Mouse (Mus musculus): ENCODE data around the gene Atg16l2. TPM values are rescaled to one million over a fixed set of nuclear protein-coding genes. Genes with fewer than 3 reads are reported as not detected.

Gene Atg16l2
- polyA plus RNA-seq, 1 experiment: 60.5 TPM

DNA sequence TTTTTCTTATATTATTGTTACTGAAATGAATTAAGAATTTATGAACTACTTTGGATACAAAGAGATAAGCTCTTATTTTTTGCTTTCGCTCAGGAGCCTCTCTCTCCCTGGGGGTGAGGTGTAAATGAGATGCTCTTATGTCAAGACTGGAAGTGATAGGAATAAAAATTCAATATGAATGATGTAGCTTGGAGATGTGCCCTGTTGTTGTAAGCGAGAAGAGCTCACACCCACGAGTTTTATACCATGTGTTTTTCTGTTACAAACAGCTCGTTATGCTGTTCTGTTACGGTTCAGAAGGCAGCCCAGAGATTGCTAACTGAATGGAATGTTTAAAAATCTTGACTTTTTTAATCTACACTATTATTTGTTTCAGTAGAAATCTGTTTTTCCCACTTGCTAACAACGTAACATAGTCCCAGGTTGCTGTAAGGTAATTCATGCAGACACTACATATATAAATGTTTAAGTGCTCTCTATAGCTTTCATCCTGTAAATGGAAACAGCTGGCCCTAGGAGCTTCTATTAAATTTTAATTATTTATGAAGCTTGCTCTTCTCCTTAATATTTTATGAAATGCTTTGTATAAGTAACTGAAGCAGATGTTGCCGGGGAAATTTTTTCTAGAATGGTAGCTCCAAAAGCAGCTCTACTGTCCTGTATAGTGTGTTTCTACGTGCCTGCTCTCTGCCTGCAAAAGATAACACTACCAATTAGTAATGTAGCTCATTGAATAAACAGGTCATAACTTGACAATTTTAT is 65.2 kb downstream of the Atg16l2 start:
- WGBS: 80% methylated on average over 8 of the region's 8 CpGs
- no peak for DNase-seq
- Histone ChIP-seq H3K27ac (ENCODE audit: insufficient read depth, low read length) (no peak overlapping the region), H3K4me3 (replicated peaks; ENCODE audit: insufficient read depth, low read depth, low read length) (no peak overlapping the region), H3K27me3 (ENCODE audit: control insufficient read depth, insufficient read depth, low read length) (no peaks in the 10 kb centered on the region), H3K4me1 (ENCODE audit: control insufficient read depth, insufficient read depth, low read length) (peaks cover 3% of the 10 kb centered on the region; the same call in 1 of the 2 replicates)
- TF ChIP-seq CTCF (IDR thresholded peaks at IDR 0.05; ENCODE audit: borderline replicate concordance, insufficient read depth, low read depth, low read length): no peak
- no peak for TF ChIP-seq POLR2A (IDR thresholded peaks at IDR 0.05; ENCODE audit: borderline replicate concordance, insufficient read depth, low read length)

GRCm38 (mm10) chr7:101232716-101233115 is 69.3 kb downstream of the Atg16l2 start:
- TF ChIP-seq CTCF (IDR thresholded peaks at IDR 0.05; ENCODE audit: borderline replicate concordance, insufficient read depth, low read depth, low read length) (no peak), POLR2A (IDR thresholded peaks at IDR 0.05; ENCODE audit: borderline replicate concordance, insufficient read depth, low read length) (no peak)
- H3K27ac ChIP-seq (ENCODE audit: insufficient read depth, low read length): no peak overlapping the region
- H3K4me1 ChIP-seq (ENCODE audit: control insufficient read depth, insufficient read depth, low read length): peaks cover 3% of the 10 kb centered on the region; the same call in 1 of the 2 replicates
- no peak overlapping the region for H3K4me3 ChIP-seq (replicated peaks; ENCODE audit: insufficient read depth, low read depth, low read length)
- H3K27me3 ChIP-seq (ENCODE audit: control insufficient read depth, insufficient read depth, low read length): no peaks in the 10 kb centered on the region
- DNase-seq: no peak
- 30% methylated on average over 3 of the region's 3 CpGs for WGBS

DNA sequence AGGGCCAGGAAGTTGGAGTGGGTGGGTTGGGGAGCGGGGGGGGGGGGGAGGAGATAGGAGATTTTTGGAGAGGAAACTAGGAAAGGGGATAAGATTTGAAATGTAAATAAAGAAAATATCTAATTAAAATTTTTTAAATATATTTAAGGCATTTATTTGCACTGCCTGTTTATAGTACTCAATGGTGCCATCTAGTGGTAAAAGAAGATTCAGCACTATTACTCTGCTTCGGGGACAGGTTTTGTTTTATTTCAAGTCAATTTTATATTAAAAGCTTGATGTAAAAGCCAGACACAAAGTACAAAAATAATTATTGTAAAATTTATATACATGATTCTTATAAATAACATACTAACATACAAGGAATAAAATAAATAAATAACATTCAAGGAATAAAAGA is 70.6 kb downstream of the Atg16l2 start:
- TF ChIP-seq CTCF (IDR thresholded peaks at IDR 0.05; ENCODE audit: borderline replicate concordance, insufficient read depth, low read depth, low read length): no peak
- Histone ChIP-seq H3K4me3 (replicated peaks; ENCODE audit: insufficient read depth, low read depth, low read length) (no peak overlapping the region), H3K27me3 (ENCODE audit: control insufficient read depth, insufficient read depth, low read length) (no peaks in the 10 kb centered on the region), H3K27ac (ENCODE audit: insufficient read depth, low read length) (no peak overlapping the region), H3K4me1 (ENCODE audit: control insufficient read depth, insufficient read depth, low read length) (peaks cover 3% of the 10 kb centered on the region; the same call in 1 of the 2 replicates)
- 26% methylated on average over 2 of the region's 2 CpGs for WGBS
- peak in 1 of 2 experiments; percentile 35 for DNase-seq

GRCm38 (mm10) chr7:101229336-101229735 is 72.7 kb downstream of the Atg16l2 start:
- 83% methylated on average over 1 of the region's 1 CpGs for WGBS
- H3K4me3 ChIP-seq (replicated peaks; ENCODE audit: insufficient read depth, low read depth, low read length): no peak overlapping the region
- no peak for DNase-seq
- no peak for TF ChIP-seq POLR2A (IDR thresholded peaks at IDR 0.05; ENCODE audit: borderline replicate concordance, insufficient read depth, low read length)
- no peak for TF ChIP-seq CTCF (IDR thresholded peaks at IDR 0.05; ENCODE audit: borderline replicate concordance, insufficient read depth, low read depth, low read length)
- H3K27ac ChIP-seq (ENCODE audit: insufficient read depth, low read length): no peak overlapping the region
- H3K4me1 ChIP-seq (ENCODE audit: control insufficient read depth, insufficient read depth, low read length): peaks cover 3% of the 10 kb centered on the region; the same call in 1 of the 2 replicates
- no peaks in the 10 kb centered on the region for H3K27me3 ChIP-seq (ENCODE audit: control insufficient read depth, insufficient read depth, low read length)

DNA sequence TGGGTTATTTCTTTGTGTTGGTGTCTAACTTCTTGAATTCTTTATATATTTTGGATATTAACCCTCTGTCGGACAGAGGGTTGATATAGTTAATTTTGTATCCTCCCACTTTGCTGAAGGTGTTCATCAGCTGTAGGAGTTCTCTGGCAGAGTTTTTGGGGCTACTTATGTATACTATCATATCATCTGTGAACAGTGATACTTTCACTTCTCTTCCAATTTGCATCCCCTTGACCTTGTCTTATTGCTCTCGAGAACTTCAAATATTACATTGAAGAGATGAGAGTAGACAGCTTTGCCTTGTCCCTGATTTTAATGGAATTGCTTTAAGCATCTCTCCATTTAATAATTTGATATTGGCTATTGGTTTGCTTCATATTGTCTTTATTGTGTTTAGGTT is 78.5 kb downstream of the Atg16l2 start:
- DNase-seq: no peak
- WGBS: 100% methylated on average over 2 of the region's 2 CpGs
- H3K4me1 ChIP-seq (ENCODE audit: control insufficient read depth, insufficient read depth, low read length): no peaks in the 10 kb centered on the region
- no peak overlapping the region for H3K27ac ChIP-seq (ENCODE audit: insufficient read depth, low read length)
- no peak for TF ChIP-seq POLR2A (IDR thresholded peaks at IDR 0.05; ENCODE audit: borderline replicate concordance, insufficient read depth, low read length)
- TF ChIP-seq CTCF (IDR thresholded peaks at IDR 0.05; ENCODE audit: borderline replicate concordance, insufficient read depth, low read depth, low read length): no peak
- H3K4me3 ChIP-seq (replicated peaks; ENCODE audit: insufficient read depth, low read depth, low read length): no peak overlapping the region
- no peaks in the 10 kb centered on the region for H3K27me3 ChIP-seq (ENCODE audit: control insufficient read depth, insufficient read depth, low read length)

DNA sequence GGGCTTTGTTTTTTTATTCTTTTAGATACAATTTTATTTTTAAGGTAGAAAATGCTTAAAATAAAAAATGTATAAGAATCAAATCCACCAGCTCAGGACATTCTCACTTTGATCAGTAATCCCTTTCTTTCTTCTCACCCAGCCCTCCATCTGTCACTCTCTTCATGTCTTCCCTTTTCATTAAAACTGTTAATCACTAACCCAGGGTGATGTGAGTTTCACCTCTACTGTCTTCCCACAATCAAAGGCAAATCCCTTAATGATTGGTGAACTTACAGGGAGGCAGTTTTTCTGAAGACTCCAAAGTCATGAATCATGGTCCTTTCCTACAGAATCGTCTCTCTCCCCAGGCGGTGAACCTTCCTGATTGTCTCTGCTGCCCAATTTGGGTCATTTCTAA is 85.3 kb downstream of the Atg16l2 start:
- TF ChIP-seq POLR2A (IDR thresholded peaks at IDR 0.05; ENCODE audit: borderline replicate concordance, insufficient read depth, low read length) (no peak), CTCF (IDR thresholded peaks at IDR 0.05; ENCODE audit: borderline replicate concordance, insufficient read depth, low read depth, low read length) (no peak)
- 88% methylated on average over 2 of the region's 2 CpGs for WGBS

GRCm38 (mm10) chr7:101213515-101214263 is 88.4 kb downstream of the Atg16l2 start:
- WGBS: 87% methylated on average over 3 of the region's 3 CpGs
- Histone ChIP-seq H3K27ac (ENCODE audit: insufficient read depth, low read length) (no peak overlapping the region), H3K4me3 (replicated peaks; ENCODE audit: insufficient read depth, low read depth, low read length) (no peak overlapping the region), H3K27me3 (ENCODE audit: control insufficient read depth, insufficient read depth, low read length) (no peaks in the 10 kb centered on the region), H3K4me1 (ENCODE audit: control insufficient read depth, insufficient read depth, low read length) (no peaks in the 10 kb centered on the region)
- DNase-seq: no peak
- no peak for TF ChIP-seq POLR2A (IDR thresholded peaks at IDR 0.05; ENCODE audit: borderline replicate concordance, insufficient read depth, low read length)
- no peak for TF ChIP-seq CTCF (IDR thresholded peaks at IDR 0.05; ENCODE audit: borderline replicate concordance, insufficient read depth, low read depth, low read length)

More for the DNA sequence above, 85.3 kb downstream of the Atg16l2 start:
- Histone ChIP-seq H3K27ac (ENCODE audit: insufficient read depth, low read length) (no peak overlapping the region), H3K4me3 (replicated peaks; ENCODE audit: insufficient read depth, low read depth, low read length) (no peak overlapping the region), H3K4me1 (ENCODE audit: control insufficient read depth, insufficient read depth, low read length) (no peaks in the 10 kb centered on the region), H3K27me3 (ENCODE audit: control insufficient read depth, insufficient read depth, low read length) (no peaks in the 10 kb centered on the region)
- no peak for DNase-seq

Other genes with a start within 250 kb of the Atg16l2 start
- 27.6 and 29.3 TPM in 2 replicates for gene Fchsd2, start 209.4 kb downstream of the Atg16l2 start, polyA plus RNA-seq (2012; rRNA removed)
- 119 and 123 TPM in 2 replicates for gene Stard10, start 14.8 kb upstream of the Atg16l2 start, polyA plus RNA-seq (2012; rRNA removed)
- gene Arap1, start 45.8 kb upstream of the Atg16l2 start, polyA plus RNA-seq (2012; rRNA removed): 41.8 and 44.8 TPM in 2 replicates
- 0.52 and 1.2 TPM in 2 replicates for gene Gm45837, start 108.6 kb upstream of the Atg16l2 start, polyA plus RNA-seq (2012; rRNA removed)
- gene Pde2a, start 119.4 kb upstream of the Atg16l2 start, polyA plus RNA-seq (2012; rRNA removed): 26.6 and 29.6 TPM in 2 replicates